Mouse (Mus musculus) intestine, postnatal 0 days (tissue): ENCODE data around the gene Tmem165. TPM values are rescaled to one million over a fixed set of nuclear protein-coding genes. Genes with fewer than 3 reads are reported as not detected.
A peak's percentile ranks its signal among the peaks of the same experiment; 100 is the strongest.

Experiments
- ATAC-seq: fragments of 200-750 bp; cut with Nextera tagmentation; 2 replicates; pipeline ENCODE4 v1.8.0; 2017; ENCODE audit warnings: mild to moderate bottlenecking, moderate TSS enrichment, moderate library complexity
- H3K27ac ChIP-seq: fragments of 300-500 bp; sonication (generic); 2 replicates; pipeline ENCODE4 v1.5.1; 2014; ENCODE audit warnings: mild to moderate bottlenecking, low read depth, low read length, moderate library complexity
- H3K27me3 ChIP-seq: fragments of 300-500 bp; sonication (generic); replicated peaks from 2 replicates; pipeline ENCODE4 v1.6.1; 2014; ENCODE audit warnings: low read length, mixed read lengths; ENCODE audit not compliant: control insufficient read depth, insufficient read depth
- H3K36me3 ChIP-seq: fragments of 300-500 bp; sonication (generic); 2 replicates; pipeline ENCODE4 v1.6.1; 2014; ENCODE audit warnings: mild to moderate bottlenecking, moderate library complexity; ENCODE audit not compliant: control insufficient read depth, insufficient read depth
- H3K4me1 ChIP-seq: fragments of 300-500 bp; sonication (generic); replicated peaks from 2 replicates; pipeline ENCODE4 v1.6.1; 2014; ENCODE audit warnings: antibody characterized with exemption, low read length, mixed read lengths; ENCODE audit not compliant: control insufficient read depth, insufficient read depth
- H3K4me2 ChIP-seq: fragments of 300-500 bp; sonication (generic); replicated peaks from 2 replicates; pipeline ENCODE4 v1.6.1; 2014; ENCODE audit warnings: low read depth, mild to moderate bottlenecking, moderate library complexity
- H3K4me3 ChIP-seq: fragments of 300-500 bp; sonication (generic); 2 replicates; pipeline ENCODE4 v1.5.1; 2014; ENCODE audit warnings: low read depth, low read length
- H3K9ac ChIP-seq: fragments of 300-500 bp; sonication (generic); 2 replicates; pipeline ENCODE4 v1.6.1; 2014; ENCODE audit warnings: mild to moderate bottlenecking, low read depth, low read length
- H3K9me3 ChIP-seq: fragments of 300-500 bp; sonication (generic); 2 replicates; pipeline ENCODE4 v1.6.1; 2016; ENCODE audit warnings: mixed run types; ENCODE audit not compliant: control insufficient read depth
- CTCF ChIP-seq: sonication (generic); IDR thresholded peaks from 2 replicates; pipeline ENCODE4 v1.5.1; 2016; ENCODE audit warnings: low read depth, mild to moderate bottlenecking, control low read depth, antibody characterized with exemption, moderate library complexity
- WGBS: fragments of 180-500 bp; shearing (Covaris S2); extraction: QIAGEN DNeasy Blood & Tissue Kit; methylation state at CpG from one replicate; pipeline ENCODE4 v1.1.7; 2014; 5-methylcytosine and 5-hydroxymethylcytosine counted together
- polyA plus RNA-seq: library from polyadenylated mRNA; unstranded; fragments of >200 nt; fragmentation: Nextera tagmentation; extraction: Ambion mirVana; gene quantifications from 2 replicates; pipeline ENCODE4 v1.2.1, GENCODE M21; 2015

Tmem165 gene
- polyA plus RNA-seq, 1 experiment from 2014 or later = 75.9 TPM

DNA sequence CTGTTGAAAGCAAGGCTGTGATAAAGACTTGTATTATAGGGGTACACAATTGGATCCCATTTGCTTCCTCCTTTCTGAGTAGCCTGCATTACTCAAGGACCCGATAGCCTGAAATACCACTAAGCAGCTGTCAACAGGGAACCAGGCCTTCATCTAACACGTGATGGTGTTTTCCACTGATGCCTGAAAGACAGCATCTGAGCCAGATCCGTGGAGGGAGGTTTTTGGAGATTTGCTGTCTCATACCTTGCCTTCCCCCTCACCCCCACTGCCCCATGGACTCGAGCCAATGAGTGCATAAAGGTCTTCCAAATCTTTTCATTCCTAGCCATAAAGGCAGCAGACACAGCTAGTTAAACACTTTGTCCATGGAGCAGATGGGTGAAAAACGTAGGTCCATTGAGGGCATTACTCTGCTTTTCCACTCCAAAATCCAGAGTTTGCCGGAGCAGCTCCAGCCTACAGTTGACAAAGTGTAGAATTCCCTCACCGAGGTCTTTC is 44.5 kb upstream of the Tmem165 start:
- Histone ChIP-seq H3K27me3 (no peaks in the 10 kb centered on the region), H3K4me1 (peaks cover 13% of the 10 kb centered on the region; the same call in 1 of the 2 replicates), H3K9ac (no peak overlapping the region), H3K27ac (no peak overlapping the region), H3K4me2 (peak overlapping the region; percentile 80), H3K9me3 (no peaks in the 10 kb centered on the region), H3K36me3 (no peaks in the 10 kb centered on the region), H3K4me3 (0 out of 2 replicates have a peak overlapping the region, but pooled peaks have one; percentile 57)
- TF ChIP-seq CTCF = no peak
- 59% methylated on average over 7 of the region's 7 CpGs for WGBS
- ATAC-seq = no peak

DNA sequence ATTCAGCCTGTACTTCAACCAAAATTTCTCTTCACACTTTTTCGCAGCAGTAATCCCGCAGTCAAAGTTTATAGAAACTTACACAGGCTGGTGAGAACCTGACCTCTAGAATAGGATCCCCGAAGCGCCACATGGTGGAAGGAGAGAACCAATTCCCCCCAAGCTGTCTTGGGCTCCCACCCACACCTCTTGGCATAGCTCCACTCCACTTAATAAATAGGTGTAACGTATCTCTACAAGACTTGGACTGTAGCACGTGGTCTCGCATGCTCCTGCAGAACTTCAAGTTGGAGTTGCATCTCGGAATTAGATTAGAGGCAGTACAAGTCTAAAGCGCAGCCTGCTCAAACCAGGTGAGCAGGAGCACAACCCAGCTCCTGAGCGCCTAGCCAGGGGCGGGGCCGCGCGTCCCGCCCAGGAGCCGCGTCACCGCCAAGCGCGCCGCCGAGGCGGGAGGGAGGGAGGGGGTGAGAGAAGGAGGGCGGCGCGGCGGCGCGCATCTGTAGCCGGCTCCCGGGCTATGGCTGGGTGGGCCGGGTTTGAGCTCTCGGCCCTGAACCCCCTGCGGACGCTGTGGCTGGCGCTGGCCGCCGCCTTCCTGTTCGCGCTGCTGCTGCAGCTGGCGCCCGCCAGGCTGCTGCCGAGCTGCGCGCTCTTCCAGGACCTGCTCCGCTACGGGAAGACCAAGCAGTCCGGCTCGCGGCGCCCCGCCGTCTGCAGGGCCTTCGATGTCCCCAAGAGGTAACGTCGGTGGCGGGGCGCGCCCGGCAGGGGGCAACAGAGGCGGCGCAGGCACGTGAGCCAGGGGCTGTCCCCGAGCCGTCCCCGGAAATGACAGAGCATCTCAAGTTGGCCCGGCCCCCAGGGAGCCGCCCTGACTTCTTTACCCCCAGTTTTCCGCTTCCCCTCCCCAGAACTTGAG is 43.6 kb upstream of the Tmem165 start, which contains the start of gene Srd5a3:
Gene Srd5a3 (plus strand): TSS at position 464 of the 922 bp plus-strand sequence.
- ATAC-seq = peak; percentile 97
- H3K4me1 ChIP-seq = peaks cover 13% of the 10 kb centered on the region; the same call in 1 of the 2 replicates
- H3K4me3 ChIP-seq = peak within 1 kb of the TSS; percentile 57
- 1% methylated on average over 55 of the region's 69 CpGs for WGBS
- peak within 1 kb of the TSS; percentile 80 for H3K4me2 ChIP-seq
- no peaks in the 10 kb centered on the region for H3K27me3 ChIP-seq
- H3K27ac ChIP-seq = peak within 1 kb of the TSS; percentile 96
- TF ChIP-seq CTCF = peak; percentile 97
- no peaks in the 10 kb centered on the region for H3K36me3 ChIP-seq
- H3K9me3 ChIP-seq = no peaks in the 10 kb centered on the region
- peak within 1 kb of the TSS; percentile 83 for H3K9ac ChIP-seq

GRCm38 (mm10) chr5:76140730-76141066 is 43.0 kb upstream of the Tmem165 start:
- 4% methylated on average over 9 of the region's 9 CpGs for WGBS
- Histone ChIP-seq H3K9ac (peak overlapping the region; percentile 83), H3K4me3 (peak overlapping the region; percentile 57), H3K4me1 (peaks cover 13% of the 10 kb centered on the region; the same call in 1 of the 2 replicates), H3K9me3 (no peaks in the 10 kb centered on the region), H3K27me3 (no peaks in the 10 kb centered on the region), H3K4me2 (peak overlapping the region; percentile 80), H3K27ac (peak overlapping the region; percentile 96), H3K36me3 (no peaks in the 10 kb centered on the region)
- TF ChIP-seq CTCF = no peak
- peak; percentile 48; the same call in 1 of the 2 replicates for ATAC-seq

GRCm38 (mm10) chr5:76143356-76143755 is 40.3 kb upstream of the Tmem165 start:
- no peaks in the 10 kb centered on the region for H3K27me3 ChIP-seq
- H3K27ac ChIP-seq = no peak overlapping the region
- H3K4me1 ChIP-seq = peaks cover 13% of the 10 kb centered on the region; the same call in 1 of the 2 replicates
- no peaks in the 10 kb centered on the region for H3K9me3 ChIP-seq
- H3K36me3 ChIP-seq = no peaks in the 10 kb centered on the region
- ATAC-seq = no peak
- H3K9ac ChIP-seq = no peak overlapping the region
- 85% methylated on average over 4 of the region's 4 CpGs for WGBS
- no peak overlapping the region for H3K4me2 ChIP-seq
- no peak for TF ChIP-seq CTCF
- H3K4me3 ChIP-seq = no peak overlapping the region

- Histone ChIP-seq H3K9ac (no peak overlapping the region), H3K4me1 (0 out of 2 replicates have a peak, but pooled peaks cover under 1% of the 10 kb centered on the region), H3K27ac (no peak overlapping the region), H3K4me2 (no peak overlapping the region), H3K27me3 (no peaks in the 10 kb centered on the region), H3K36me3 (peaks cover 12% of the 10 kb centered on the region), H3K4me3 (no peak overlapping the region), H3K9me3 (no peaks in the 10 kb centered on the region)
- peak; percentile 58; the same call in 1 of the 2 replicates for ATAC-seq
- TF ChIP-seq CTCF = no peak
- WGBS = 100% methylated on average over 1 of the region's 1 CpGs
Observed at GRCm38 (mm10) chr5:76146401-76146800, 37.3 kb upstream of the Tmem165 start.

- Histone ChIP-seq H3K9me3 (no peaks in the 10 kb centered on the region), H3K36me3 (peaks cover 33% of the 10 kb centered on the region), H3K9ac (no peak overlapping the region), H3K4me3 (no peak overlapping the region), H3K4me1 (no peaks in the 10 kb centered on the region), H3K4me2 (no peak overlapping the region), H3K27me3 (no peaks in the 10 kb centered on the region), H3K27ac (no peak overlapping the region)
- ATAC-seq = no peak
- TF ChIP-seq CTCF = no peak
- 94% methylated on average over 6 of the region's 6 CpGs for WGBS
Observed at GRCm38 (mm10) chr5:76149436-76149835, 34.2 kb upstream of the Tmem165 start.
